Mouse (Mus musculus) neural tube, embryonic 14.5 days (tissue): Measurements from ENCODE around the gene Herc4. TPM values are rescaled to one million over a fixed set of nuclear protein-coding genes. Genes with fewer than 3 reads are reported as not detected.
A peak's percentile ranks its signal among the peaks of the same experiment; 100 is the strongest.

Experiments used
- ATAC-seq: fragments of 200-750 bp; cut with Nextera tagmentation; 2 replicates; pipeline ENCODE4 v1.8.0; 2017; ENCODE audit warnings: low read depth, mild to moderate bottlenecking, moderate TSS enrichment, moderate library complexity
- H3K27ac ChIP-seq: fragments of 300-500 bp; sonication (generic); 2 replicates; pipeline ENCODE4 v1.5.1; 2014; ENCODE audit warnings: low read depth, mild to moderate bottlenecking, control low read depth, low read length, moderate library complexity, mixed read lengths
- H3K27me3 ChIP-seq: fragments of 300-500 bp; sonication (generic); 2 replicates; pipeline ENCODE4 v1.6.1; 2014; ENCODE audit warnings: low read length; ENCODE audit not compliant: control insufficient read depth, insufficient read depth
- H3K36me3 ChIP-seq: fragments of 300-500 bp; sonication (generic); 2 replicates; pipeline ENCODE4 v1.6.1; 2014; ENCODE audit warnings: low read length, mixed read lengths; ENCODE audit not compliant: control insufficient read depth, insufficient read depth
- H3K4me1 ChIP-seq: fragments of 300-500 bp; sonication (generic); 2 replicates; pipeline ENCODE4 v1.6.1; 2014; ENCODE audit warnings: low read length; ENCODE audit not compliant: control insufficient read depth, insufficient read depth
- H3K4me2 ChIP-seq: fragments of 300-500 bp; sonication (generic); 2 replicates; pipeline ENCODE4 v1.6.1; 2014; ENCODE audit warnings: mild to moderate bottlenecking, low read depth, low read length, control low read depth
- H3K4me3 ChIP-seq: fragments of 300-500 bp; sonication (generic); 2 replicates; pipeline ENCODE4 v1.5.1; 2014; ENCODE audit warnings: low read depth, low read length, control low read depth, mixed read lengths
- H3K9ac ChIP-seq: fragments of 300-500 bp; sonication (generic); replicated peaks from 2 replicates; pipeline ENCODE4 v1.6.1; 2014; ENCODE audit warnings: low read depth, mild to moderate bottlenecking, control low read depth, low read length, mixed read lengths
- H3K9me3 ChIP-seq: fragments of 300-500 bp; sonication (generic); 2 replicates; pipeline ENCODE4 v1.6.1; 2016; ENCODE audit warnings: low read length; ENCODE audit not compliant: control insufficient read depth
- WGBS: fragments of 180-500 bp; shearing (Covaris S2); extraction: QIAGEN DNeasy Blood & Tissue Kit; methylation state at CpG from one replicate; pipeline ENCODE4 v1.1.7; 2014; 5-methylcytosine and 5-hydroxymethylcytosine counted together
- polyA plus RNA-seq: library from polyadenylated mRNA; unstranded; fragments of >200 nt; fragmentation: Nextera tagmentation; extraction: Ambion mirVana; gene quantifications from 2 replicates; pipeline ENCODE4 v1.2.1, GENCODE M21; 2014

Herc4 gene
- polyA plus RNA-seq, 1 experiment from 2014 or later = 29.5 TPM

DNA sequence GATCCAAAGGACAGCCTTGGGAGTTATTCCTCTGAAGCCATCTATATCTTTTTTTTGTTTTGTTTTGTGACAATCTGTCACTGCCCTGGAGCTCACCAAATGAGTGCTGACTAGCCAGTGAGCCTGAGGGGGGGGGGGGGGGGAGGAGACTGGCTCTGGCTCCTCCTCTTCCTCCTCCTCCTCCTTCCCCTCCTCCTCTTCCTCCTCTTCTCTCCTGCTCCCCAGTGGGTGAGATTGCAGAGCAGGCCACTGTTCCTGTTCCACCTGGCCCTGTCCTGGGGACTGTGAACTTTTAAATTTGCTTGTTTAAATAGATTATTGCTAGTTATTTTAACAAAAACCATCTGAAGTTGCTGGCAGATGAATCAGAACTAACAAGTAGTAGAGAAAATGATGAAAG lies 28.8 kb downstream of the Herc4 start:
- Histone ChIP-seq H3K36me3 (peaks cover 7% of the 10 kb centered on the region; the same call in 1 of the 2 replicates), H3K9me3 (no peaks in the 10 kb centered on the region), H3K4me2 (no peak overlapping the region), H3K4me1 (no peaks in the 10 kb centered on the region), H3K27me3 (no peaks in the 10 kb centered on the region), H3K27ac (no peak overlapping the region), H3K4me3 (no peak overlapping the region), H3K9ac (no peak overlapping the region)
- ATAC-seq = no peak

DNA sequence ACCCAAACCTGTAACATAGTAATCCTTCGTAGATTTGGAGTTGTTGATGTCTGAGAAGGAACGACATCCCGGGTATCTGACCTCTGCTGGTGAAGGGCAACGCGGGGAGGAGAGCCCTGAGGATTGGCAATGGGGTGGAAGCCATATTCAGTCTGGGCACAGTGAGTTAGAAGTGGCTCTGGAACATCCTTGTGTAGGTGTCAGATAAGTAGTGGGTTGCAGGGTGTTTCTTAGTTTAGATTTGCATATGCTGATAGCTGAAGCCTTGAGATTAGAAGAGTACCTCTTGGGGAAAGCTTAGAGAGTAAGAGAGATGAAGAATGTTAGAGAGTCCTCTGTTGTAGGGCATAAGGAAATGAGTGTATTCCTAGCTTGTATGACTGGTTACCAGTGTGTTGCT lies 29.3 kb downstream of the Herc4 start:
- Histone ChIP-seq H3K4me2 (no peak overlapping the region), H3K27me3 (no peaks in the 10 kb centered on the region), H3K27ac (no peak overlapping the region), H3K4me1 (no peaks in the 10 kb centered on the region), H3K9ac (no peak overlapping the region), H3K9me3 (no peaks in the 10 kb centered on the region), H3K36me3 (peaks cover 7% of the 10 kb centered on the region; the same call in 1 of the 2 replicates), H3K4me3 (no peak overlapping the region)
- ATAC-seq = no peak
- WGBS = 94% methylated on average over 5 of the region's 5 CpGs

DNA sequence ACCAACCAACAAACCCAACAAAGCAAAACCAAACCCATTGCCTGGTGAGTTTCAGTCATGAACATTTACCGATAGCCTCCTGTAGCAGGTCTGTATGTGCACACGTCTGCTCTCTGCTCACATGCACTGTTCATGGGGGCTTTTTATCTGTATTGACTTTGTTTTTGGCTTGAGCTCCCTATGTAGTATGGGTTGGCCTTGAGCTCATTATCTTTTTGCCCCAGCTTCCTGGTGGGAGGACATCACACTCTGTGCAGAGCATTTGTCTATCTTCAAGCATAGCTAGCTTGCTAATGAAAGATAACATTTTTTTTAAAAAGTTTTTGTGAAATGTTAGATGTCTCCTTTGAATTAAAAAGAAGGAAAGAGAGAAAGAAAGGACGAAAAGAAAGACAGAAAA lies 33.4 kb downstream of the Herc4 start:
- Histone ChIP-seq H3K4me1 (no peaks in the 10 kb centered on the region), H3K27ac (no peak overlapping the region), H3K36me3 (peaks cover 12% of the 10 kb centered on the region), H3K9ac (no peak overlapping the region), H3K9me3 (no peaks in the 10 kb centered on the region), H3K4me3 (no peak overlapping the region), H3K4me2 (no peak overlapping the region), H3K27me3 (no peaks in the 10 kb centered on the region)
- WGBS = 97% methylated on average over 3 of the region's 3 CpGs
- ATAC-seq = no peak

DNA sequence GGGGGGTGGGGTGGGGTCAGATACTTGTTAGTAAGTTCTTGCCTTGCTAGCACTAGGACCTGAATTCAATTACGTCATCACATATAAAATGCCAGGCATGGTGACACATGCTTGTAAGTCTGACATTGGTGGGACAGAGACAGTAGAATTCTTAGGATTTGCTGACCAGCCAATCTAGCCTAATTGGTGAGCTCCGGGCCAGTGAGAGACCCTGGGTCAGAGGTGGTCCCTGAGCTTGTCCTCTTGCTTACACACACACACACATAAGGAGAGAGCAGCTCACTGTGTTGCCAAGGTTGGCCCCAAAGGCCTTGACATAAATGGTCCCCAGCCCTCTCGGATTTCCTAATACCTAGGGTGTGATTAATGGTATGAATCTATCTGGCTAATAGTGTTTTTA lies 36.2 kb downstream of the Herc4 start:
- ATAC-seq = no peak
- H3K27me3 ChIP-seq = no peaks in the 10 kb centered on the region
- H3K27ac ChIP-seq = no peak overlapping the region
- 96% methylated on average over 3 of the region's 3 CpGs for WGBS
- H3K4me2 ChIP-seq = no peak overlapping the region
- H3K36me3 ChIP-seq = peaks cover 19% of the 10 kb centered on the region
- no peak overlapping the region for H3K4me3 ChIP-seq
- H3K9ac ChIP-seq = no peak overlapping the region
- H3K4me1 ChIP-seq = no peaks in the 10 kb centered on the region
- no peaks in the 10 kb centered on the region for H3K9me3 ChIP-seq

DNA sequence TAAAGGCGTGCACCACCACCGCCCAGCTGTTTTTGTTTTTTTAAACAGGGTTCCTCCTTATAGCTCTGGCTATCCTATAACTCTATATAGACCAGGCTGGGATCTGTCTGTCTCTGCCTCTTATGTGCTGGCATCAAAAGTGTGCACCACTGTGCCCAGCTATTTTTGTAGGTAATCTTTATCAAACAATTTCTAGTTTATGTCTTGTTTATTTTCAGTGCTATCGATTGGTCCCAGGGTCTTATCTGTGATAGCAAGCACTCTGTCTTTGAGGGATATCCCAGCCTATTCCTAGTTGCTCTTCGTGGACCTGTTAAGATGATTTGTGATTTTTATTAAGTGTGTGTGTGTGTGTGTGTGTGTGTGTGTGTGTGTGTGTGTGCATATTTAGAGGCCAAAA lies 38.8 kb downstream of the Herc4 start:
- Histone ChIP-seq H3K27ac (no peak overlapping the region), H3K36me3 (peaks cover 31% of the 10 kb centered on the region), H3K4me3 (no peak overlapping the region), H3K4me1 (no peaks in the 10 kb centered on the region), H3K4me2 (no peak overlapping the region), H3K9ac (no peak overlapping the region), H3K9me3 (no peaks in the 10 kb centered on the region), H3K27me3 (no peaks in the 10 kb centered on the region)
- no peak for ATAC-seq
- WGBS = 92% methylated on average over 4 of the region's 4 CpGs

DNA sequence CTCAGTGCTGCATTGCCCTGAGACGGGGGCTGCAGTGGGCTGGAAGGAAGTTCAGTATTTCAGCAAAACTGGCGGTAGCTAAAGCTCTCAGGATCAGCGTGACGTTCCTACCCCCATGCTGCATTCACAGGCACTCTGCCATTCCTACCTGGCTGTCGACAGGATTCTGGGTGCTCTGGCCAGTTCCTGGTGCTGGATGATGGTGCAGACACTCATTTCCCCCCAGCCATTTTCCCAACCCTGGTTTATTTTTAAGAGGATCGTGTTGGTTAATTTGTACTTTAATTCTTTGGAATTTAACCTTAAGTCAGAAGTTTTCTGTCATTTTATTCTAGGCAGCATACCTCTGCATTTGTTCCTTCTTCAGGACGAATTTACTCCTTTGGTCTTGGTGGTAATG lies 39.2 kb downstream of the Herc4 start:
- ATAC-seq = no peak
- H3K9me3 ChIP-seq = no peaks in the 10 kb centered on the region
- H3K9ac ChIP-seq = no peak overlapping the region
- H3K4me2 ChIP-seq = no peak overlapping the region
- WGBS = 89% methylated on average over 7 of the region's 7 CpGs
- H3K4me3 ChIP-seq = no peak overlapping the region
- peaks cover 35% of the 10 kb centered on the region for H3K36me3 ChIP-seq
- no peaks in the 10 kb centered on the region for H3K27me3 ChIP-seq
- no peaks in the 10 kb centered on the region for H3K4me1 ChIP-seq
- H3K27ac ChIP-seq = no peak overlapping the region

DNA sequence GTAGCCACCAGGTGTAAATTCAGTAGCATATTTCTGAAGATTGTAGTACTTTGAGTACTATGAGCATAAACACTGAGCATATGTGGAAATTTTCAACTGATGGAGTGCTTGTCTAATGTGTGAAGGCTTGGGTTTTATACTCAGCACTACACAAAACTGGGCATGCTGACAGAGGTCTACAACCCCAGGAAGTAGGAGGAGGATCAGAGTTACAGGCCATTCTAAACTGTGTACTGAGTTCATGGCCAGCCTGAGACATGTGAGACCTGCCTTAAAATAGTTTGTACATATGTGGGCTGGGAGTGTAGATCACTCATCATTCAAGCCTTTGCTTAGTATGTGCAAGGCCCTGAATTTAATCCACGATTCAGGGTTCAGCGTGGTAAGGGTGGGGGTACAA lies 58.7 kb downstream of the Herc4 start:
- Histone ChIP-seq H3K9ac (no peak overlapping the region), H3K4me1 (no peaks in the 10 kb centered on the region), H3K4me3 (no peak overlapping the region), H3K4me2 (no peak overlapping the region), H3K9me3 (no peaks in the 10 kb centered on the region), H3K27ac (no peak overlapping the region), H3K36me3 (peaks cover 8% of the 10 kb centered on the region; the same call in 1 of the 2 replicates), H3K27me3 (no peaks in the 10 kb centered on the region)
- 100% methylated on average over 2 of the region's 2 CpGs for WGBS
- no peak for ATAC-seq

DNA sequence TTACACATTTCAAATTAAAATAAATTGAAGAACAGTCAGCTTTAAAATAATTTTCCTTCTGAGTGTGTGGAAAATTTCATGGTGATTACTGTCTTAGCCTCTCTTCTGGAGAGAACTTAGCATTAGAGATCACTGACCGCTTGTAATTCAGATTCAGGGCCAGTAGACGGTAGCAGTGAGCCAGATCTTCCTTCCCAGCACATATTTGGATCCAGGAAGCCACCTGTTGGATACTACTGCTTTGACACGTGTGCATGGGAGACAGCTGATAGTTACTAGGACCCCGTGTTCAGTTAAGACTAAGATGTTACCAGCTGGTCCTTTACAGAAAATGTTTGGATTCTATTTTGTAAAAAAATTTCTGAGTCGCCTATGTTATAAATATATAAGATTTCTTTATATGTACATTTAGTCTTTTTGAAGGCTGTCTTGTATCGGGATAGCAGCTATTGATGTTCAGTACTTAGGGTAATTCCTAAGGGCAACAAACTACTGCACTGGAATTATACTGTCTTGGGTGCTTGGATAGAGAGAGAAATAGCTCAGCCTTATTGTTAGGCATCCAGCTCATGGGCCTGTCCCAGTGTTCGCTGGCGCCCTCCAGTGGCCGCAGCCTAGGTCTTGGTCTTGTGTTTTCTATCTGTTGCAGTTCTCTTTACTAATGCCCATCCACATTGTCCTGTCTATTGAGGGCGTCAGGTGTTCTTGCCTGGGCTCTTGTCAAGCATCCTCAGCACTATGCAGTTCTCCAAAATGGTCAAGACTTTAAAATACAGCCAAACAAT lies 65.2 kb downstream of the Herc4 start:
- Histone ChIP-seq H3K36me3 (peaks cover 13% of the 10 kb centered on the region), H3K4me1 (no peaks in the 10 kb centered on the region), H3K27me3 (no peaks in the 10 kb centered on the region), H3K9me3 (no peaks in the 10 kb centered on the region), H3K4me2 (no peak overlapping the region), H3K9ac (no peak overlapping the region), H3K4me3 (no peak overlapping the region), H3K27ac (no peak overlapping the region)
- 44% methylated on average over 10 of the region's 10 CpGs for WGBS
- peak; percentile 38; the same call in 1 of the 2 replicates for ATAC-seq

DNA sequence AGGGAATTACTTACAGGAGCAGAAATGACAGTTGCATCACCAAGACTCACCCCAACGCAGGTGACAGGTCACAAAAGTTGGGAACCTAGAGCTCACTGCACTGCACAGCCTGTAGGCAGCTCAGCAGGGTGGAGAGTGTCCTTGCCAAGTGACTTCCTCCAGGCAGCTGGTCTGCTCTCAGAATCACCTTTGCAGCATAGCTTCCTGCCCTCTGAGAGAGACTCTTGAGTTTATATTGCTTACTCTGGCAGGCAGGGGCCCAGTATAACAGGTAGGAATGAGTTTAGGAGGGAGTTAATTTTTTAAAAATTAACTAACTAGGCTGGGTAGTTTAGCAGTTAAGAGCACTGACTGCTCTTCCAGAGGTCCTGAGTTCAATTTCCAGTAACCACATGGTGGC lies 70.1 kb downstream of the Herc4 start:
- no peak for ATAC-seq
- Histone ChIP-seq H3K9ac (no peak overlapping the region), H3K4me1 (no peaks in the 10 kb centered on the region), H3K4me3 (no peak overlapping the region), H3K27ac (no peak overlapping the region), H3K36me3 (peaks cover 38% of the 10 kb centered on the region), H3K4me2 (no peak overlapping the region), H3K27me3 (no peaks in the 10 kb centered on the region), H3K9me3 (no peaks in the 10 kb centered on the region)
- 87% methylated on average over 1 of the region's 1 CpGs for WGBS
